Mouse (Mus musculus): ENCODE measurements around the gene Mettl7a1.

GRCm38 (mm10) chr15:100325235-100325634, 21.3 kb downstream of the Mettl7a1 start:
- TF ChIP-seq CTCF (IDR thresholded peaks at IDR 0.05) (no peak), EP300 (IDR thresholded peaks at IDR 0.05) (no peak)

Measured in lung, postnatal 0 days (tissue).